Mouse (Mus musculus) hindbrain, embryonic 14.5 days (tissue): ENCODE results near the gene Med13l. TPM values are rescaled to one million over a fixed set of nuclear protein-coding genes. Genes with fewer than 3 reads are reported as not detected.

Experiments used
- ATAC-seq: fragments of 200-750 bp; cut with Nextera tagmentation; 2 replicates; pipeline ENCODE4 v1.8.0; 2017; ENCODE audit warnings: moderate number of reproducible peaks, mild to moderate bottlenecking, moderate TSS enrichment, moderate library complexity; ENCODE audit not compliant: low FRiP score
- DNase-seq: peaks from one replicate; pipeline ENCODE4 v3.0.0-alpha.2; 2015; ENCODE audit warnings: low spot score
- H3K27ac ChIP-seq: fragments of 300-500 bp; sonication (generic); 2 replicates; pipeline ENCODE4 v1.5.1; 2014; ENCODE audit warnings: mild to moderate bottlenecking, moderate library complexity
- H3K27me3 ChIP-seq: fragments of 300-500 bp; sonication (generic); 2 replicates; pipeline ENCODE4 v1.6.1; 2014; ENCODE audit warnings: mild to moderate bottlenecking, low read length, mixed read lengths; ENCODE audit not compliant: control insufficient read depth, insufficient read depth
- H3K36me3 ChIP-seq: fragments of 300-500 bp; sonication (generic); replicated peaks from 2 replicates; pipeline ENCODE4 v1.6.1; 2014; ENCODE audit not compliant: control insufficient read depth, insufficient read depth
- H3K4me1 ChIP-seq: fragments of 300-500 bp; sonication (generic); replicated peaks from 2 replicates; pipeline ENCODE4 v1.6.1; 2014; ENCODE audit warnings: antibody characterized with exemption, low read length, mixed read lengths; ENCODE audit not compliant: control insufficient read depth, insufficient read depth
- H3K4me2 ChIP-seq: fragments of 300-500 bp; sonication (generic); replicated peaks from 2 replicates; pipeline ENCODE4 v1.6.1; 2014; ENCODE audit warnings: mild to moderate bottlenecking, moderate library complexity
- H3K4me3 ChIP-seq: fragments of 300-500 bp; sonication (generic); replicated peaks from 2 replicates; pipeline ENCODE4 v1.5.1; 2014; ENCODE audit warnings: mild to moderate bottlenecking, low read length
- H3K9ac ChIP-seq: fragments of 300-500 bp; sonication (generic); 2 replicates; pipeline ENCODE4 v1.6.1; 2014
- H3K9me3 ChIP-seq: fragments of 300-500 bp; sonication (generic); 2 replicates; pipeline ENCODE4 v1.6.1; 2016; ENCODE audit warnings: low read length; ENCODE audit not compliant: control insufficient read depth
- WGBS: fragments of 180-500 bp; shearing (Covaris S2); extraction: QIAGEN DNeasy Blood & Tissue Kit; methylation state at CpG from one replicate; pipeline ENCODE4 v1.1.7; 2014; 5-methylcytosine and 5-hydroxymethylcytosine counted together
- polyA plus RNA-seq: library from polyadenylated mRNA; unstranded; fragments of >200 nt; fragmentation: Nextera tagmentation; extraction: Ambion mirVana; gene quantifications from 2 replicates; pipeline ENCODE4 v1.2.1, GENCODE M21; 2014

Gene Med13l
- polyA plus RNA-seq, 1 experiment from 2014 or later, result 18.0 TPM

GRCm38 (mm10) chr5:118585355-118585754 is 24.9 kb downstream of the Med13l start:
- 29% methylated on average over 4 of the region's 4 CpGs for WGBS

GRCm38 (mm10) chr5:118586560-118586959 is 26.1 kb downstream of the Med13l start:
- Histone ChIP-seq H3K27ac (no peak overlapping the region), H3K4me2 (no peak overlapping the region), H3K36me3 (no peaks in the 10 kb centered on the region), H3K9me3 (no peaks in the 10 kb centered on the region), H3K4me3 (no peak overlapping the region), H3K27me3 (no peaks in the 10 kb centered on the region), H3K4me1 (peaks cover 36% of the 10 kb centered on the region), H3K9ac (no peak overlapping the region)
- ATAC-seq (no peak), DNase-seq (no peak)
- 50% methylated on average over 6 of the region's 6 CpGs for WGBS

More at GRCm38 (mm10) chr5:118585355-118585754, 24.9 kb downstream of the Med13l start:
- H3K36me3 ChIP-seq, result no peaks in the 10 kb centered on the region
- no peaks in the 10 kb centered on the region for H3K9me3 ChIP-seq
- no peak overlapping the region for H3K4me3 ChIP-seq
- DNase-seq, result no peak
- ATAC-seq, result no peak
- no peak overlapping the region for H3K27ac ChIP-seq
- no peak overlapping the region for H3K4me2 ChIP-seq
- no peaks in the 10 kb centered on the region for H3K27me3 ChIP-seq
- H3K9ac ChIP-seq, result no peak overlapping the region
- peaks cover 25% of the 10 kb centered on the region for H3K4me1 ChIP-seq

- Histone ChIP-seq H3K36me3 (no peaks in the 10 kb centered on the region), H3K4me2 (no peak overlapping the region), H3K9me3 (no peaks in the 10 kb centered on the region), H3K27me3 (no peaks in the 10 kb centered on the region), H3K4me1 (peaks cover 41% of the 10 kb centered on the region), H3K9ac (no peak overlapping the region), H3K27ac (no peak overlapping the region), H3K4me3 (no peak overlapping the region)
- no peak for DNase-seq
- no peak for ATAC-seq
- WGBS, result 81% methylated on average over 6 of the region's 6 CpGs
These were observed 28.0 kb downstream of the Med13l start for GRCm38 (mm10) chr5:118588381-118588925.

GRCm38 (mm10) chr5:118589186-118589892 is 28.9 kb downstream of the Med13l start:
- WGBS, result 84% methylated on average over 11 of the region's 11 CpGs
- Histone ChIP-seq H3K4me3 (no peak overlapping the region), H3K27me3 (no peaks in the 10 kb centered on the region), H3K9me3 (no peaks in the 10 kb centered on the region), H3K4me1 (peaks cover 41% of the 10 kb centered on the region), H3K36me3 (no peaks in the 10 kb centered on the region), H3K27ac (no peak overlapping the region), H3K4me2 (no peak overlapping the region), H3K9ac (no peak overlapping the region)
- no peak for ATAC-seq
- no peak for DNase-seq

- Histone ChIP-seq H3K4me2 (no peak overlapping the region), H3K4me3 (no peak overlapping the region), H3K36me3 (no peaks in the 10 kb centered on the region), H3K27me3 (no peaks in the 10 kb centered on the region), H3K27ac (no peak overlapping the region), H3K9ac (no peak overlapping the region), H3K9me3 (no peaks in the 10 kb centered on the region), H3K4me1 (peaks cover 38% of the 10 kb centered on the region)
- 41% methylated on average over 6 of the region's 6 CpGs for WGBS
- DNase-seq, result no peak
- ATAC-seq, result no peak
These were observed 30.4 kb downstream of the Med13l start for GRCm38 (mm10) chr5:118590868-118591267.

- Histone ChIP-seq H3K9me3 (no peaks in the 10 kb centered on the region), H3K27ac (no peak overlapping the region), H3K27me3 (no peaks in the 10 kb centered on the region), H3K9ac (no peak overlapping the region), H3K36me3 (no peaks in the 10 kb centered on the region), H3K4me1 (peaks cover 34% of the 10 kb centered on the region), H3K4me3 (no peak overlapping the region), H3K4me2 (no peak overlapping the region)
- 41% methylated on average over 11 of the region's 11 CpGs for WGBS
- DNase-seq, result no peak
- ATAC-seq, result no peak
These were observed 31.5 kb downstream of the Med13l start for GRCm38 (mm10) chr5:118591826-118592499.

- no peak for ATAC-seq
- no peak overlapping the region for H3K4me2 ChIP-seq
- WGBS, result 65% methylated on average over 14 of the region's 14 CpGs
- H3K9ac ChIP-seq, result no peak overlapping the region
- no peaks in the 10 kb centered on the region for H3K9me3 ChIP-seq
- H3K4me3 ChIP-seq, result no peak overlapping the region
- peaks cover 36% of the 10 kb centered on the region for H3K4me1 ChIP-seq
- no peaks in the 10 kb centered on the region for H3K27me3 ChIP-seq
- H3K36me3 ChIP-seq, result no peaks in the 10 kb centered on the region
- H3K27ac ChIP-seq, result no peak overlapping the region
- peak; percentile 64 for DNase-seq
These were observed 34.2 kb downstream of the Med13l start for GRCm38 (mm10) chr5:118594470-118595236.

GRCm38 (mm10) chr5:118595901-118596300 is 35.4 kb downstream of the Med13l start:
- no peaks in the 10 kb centered on the region for H3K36me3 ChIP-seq
- no peak overlapping the region for H3K4me2 ChIP-seq
- no peaks in the 10 kb centered on the region for H3K9me3 ChIP-seq
- WGBS, result 85% methylated on average over 5 of the region's 5 CpGs
- H3K4me1 ChIP-seq, result peaks cover 37% of the 10 kb centered on the region
- no peak overlapping the region for H3K9ac ChIP-seq
- no peaks in the 10 kb centered on the region for H3K27me3 ChIP-seq
- no peak overlapping the region for H3K27ac ChIP-seq
- ATAC-seq (no peak), DNase-seq (no peak)
- no peak overlapping the region for H3K4me3 ChIP-seq

- DNase-seq, result no peak
- no peaks in the 10 kb centered on the region for H3K27me3 ChIP-seq
- no peak for ATAC-seq
- H3K27ac ChIP-seq, result no peak overlapping the region
- no peaks in the 10 kb centered on the region for H3K9me3 ChIP-seq
- no peak overlapping the region for H3K4me3 ChIP-seq
- 78% methylated on average over 15 of the region's 15 CpGs for WGBS
- no peak overlapping the region for H3K9ac ChIP-seq
- H3K36me3 ChIP-seq, result no peaks in the 10 kb centered on the region
- no peak overlapping the region for H3K4me2 ChIP-seq
- peaks cover 36% of the 10 kb centered on the region for H3K4me1 ChIP-seq
These were observed 36.1 kb downstream of the Med13l start for GRCm38 (mm10) chr5:118596452-118597092.
